Mouse (Mus musculus): ENCODE results near the gene Adal.

Gene Adal

GRCm38 (mm10) chr2:121178828-121179479, 38.7 kb downstream of the Adal start:
- no peak for DNase-seq

- peak; percentile 83 to 87 for DNase-seq
Observed at GRCm38 (mm10) chr2:121183431-121183830, 43.2 kb downstream of the Adal start.

GRCm38 (mm10) chr2:121184142-121184541, 43.9 kb downstream of the Adal start:
- DNase-seq: peak in 1 of 2 experiments; percentile 12

- DNase-seq: no peak
Observed at GRCm38 (mm10) chr2:121188530-121188929, 48.3 kb downstream of the Adal start.

GRCm38 (mm10) chr2:121195466-121195865, 55.2 kb downstream of the Adal start:
- DNase-seq: no peak

GRCm38 (mm10) chr2:121204276-121204675, 64.0 kb downstream of the Adal start:
- no peak for DNase-seq
